Mouse (Mus musculus): ENCODE results near the gene Nhsl1.

- no peak for TF ChIP-seq POLR2A (IDR thresholded peaks at IDR 0.05; ENCODE audit: extremely low read depth, insufficient read depth, low read length)
- TF ChIP-seq CTCF (IDR thresholded peaks at IDR 0.05; ENCODE audit: extremely low read depth, insufficient read depth, low read length), result no peak
Observed at GRCm38 (mm10) chr10:18536889-18537288, 218.1 kb downstream of the Nhsl1 start.

Measured in cortical plate, adult 2 months (tissue).